Mouse (Mus musculus) cerebellum, adult 18-20 months (tissue): ENCODE results near the gene Sccpdh.
"Not testable (repeated sequence)": the region's sequence is repeated elsewhere in the genome, so short reads cannot be mapped to it uniquely, and the experiment has no call there.

Source experiments
- DNase-seq, 2 experiments: peaks; one replicate each; pipeline ENCODE4 v3.0.0; 2021

Gene Sccpdh

DNA sequence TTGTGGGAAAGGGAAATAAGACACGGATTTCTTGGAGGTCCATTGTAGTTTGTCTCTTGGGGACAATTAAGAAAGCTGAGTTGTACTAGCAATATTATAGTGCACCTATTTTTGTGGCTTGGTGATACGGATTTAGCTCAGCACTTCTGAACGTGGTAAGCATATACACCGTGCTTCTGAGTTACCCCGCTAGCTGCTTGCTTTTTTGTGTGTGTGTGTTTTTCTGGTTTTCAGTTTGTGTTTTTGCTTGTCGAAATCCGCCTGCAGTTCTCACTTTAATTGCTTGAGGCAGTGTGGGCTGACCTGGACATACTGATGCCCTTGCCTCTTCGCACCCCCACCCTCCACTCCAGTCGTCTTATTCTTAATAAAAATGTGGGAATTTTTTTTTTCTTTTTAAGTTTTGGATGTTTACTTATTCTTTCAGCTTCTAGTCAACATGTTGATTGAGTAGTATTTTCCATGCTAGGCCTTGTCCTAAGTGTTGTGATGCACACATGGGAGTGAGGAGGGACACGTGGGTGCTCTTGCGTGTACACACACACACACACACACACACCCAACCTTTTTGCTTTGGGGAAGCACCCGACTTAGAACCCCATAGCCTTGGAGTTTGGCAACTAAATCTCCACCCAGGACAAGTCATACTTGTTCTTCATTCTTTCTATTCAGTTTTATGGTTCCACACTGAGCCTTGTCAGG, 977 bp downstream of the Sccpdh start:
- DNase-seq: no peak

DNA sequence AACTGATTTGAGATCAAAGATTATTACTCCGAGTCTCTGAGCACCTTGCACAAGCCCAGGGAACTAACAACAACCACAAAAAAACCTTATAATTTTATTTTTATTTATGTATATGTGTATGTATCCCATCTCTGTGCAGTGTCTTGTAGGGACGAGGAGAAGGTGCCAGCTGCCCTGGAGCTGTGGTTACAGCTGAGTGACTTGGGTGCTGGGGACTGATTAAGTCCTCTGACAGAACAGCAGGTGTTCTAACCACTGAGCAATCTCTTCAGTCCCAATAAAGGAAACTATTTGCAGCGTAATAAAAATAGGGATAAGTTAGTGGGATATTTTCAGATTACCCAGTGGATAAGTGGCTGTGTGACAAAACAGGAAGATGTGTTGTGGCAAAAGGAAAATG, 6.3 kb downstream of the Sccpdh start:
- no peak for DNase-seq

DNA sequence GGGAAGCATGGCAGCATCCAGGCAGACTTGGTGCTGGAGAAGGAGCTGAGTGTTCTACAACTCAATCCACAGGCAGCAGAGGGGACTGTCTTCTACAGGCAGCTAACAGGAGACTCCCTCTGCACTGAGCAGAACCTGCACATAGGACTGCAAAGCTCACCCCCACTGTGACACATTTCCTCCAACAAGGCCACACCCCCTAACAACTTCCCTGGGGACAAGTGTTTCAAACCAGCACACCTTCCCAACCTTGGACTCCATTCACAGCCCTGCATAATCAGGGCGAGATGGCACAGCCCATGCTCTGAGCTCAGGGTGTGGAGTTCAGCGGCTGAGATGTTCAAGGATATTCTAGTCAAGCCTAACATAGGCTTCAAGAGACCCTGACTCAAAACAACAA, 9.0 kb downstream of the Sccpdh start:
- no peak for DNase-seq

DNA sequence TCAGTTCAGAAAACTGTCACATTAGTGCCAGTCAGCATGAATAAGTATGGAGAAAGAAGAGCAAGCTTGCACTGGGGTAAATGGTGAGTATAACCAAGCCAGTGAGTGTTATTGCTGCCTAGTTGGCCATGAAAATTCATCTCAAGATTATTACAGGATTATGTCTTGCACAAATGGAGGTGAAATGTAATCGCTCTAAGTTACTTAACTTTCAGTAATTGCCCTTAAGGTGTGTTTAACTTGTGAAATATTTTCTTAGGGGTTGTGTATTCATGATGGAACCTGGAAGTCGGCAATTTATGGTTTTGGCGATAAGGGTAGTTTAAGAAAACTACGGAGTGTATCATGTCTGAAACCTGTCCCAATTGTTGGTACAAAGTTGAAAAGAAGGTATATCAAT, 11.3 kb downstream of the Sccpdh start:
- no peak for DNase-seq

DNA sequence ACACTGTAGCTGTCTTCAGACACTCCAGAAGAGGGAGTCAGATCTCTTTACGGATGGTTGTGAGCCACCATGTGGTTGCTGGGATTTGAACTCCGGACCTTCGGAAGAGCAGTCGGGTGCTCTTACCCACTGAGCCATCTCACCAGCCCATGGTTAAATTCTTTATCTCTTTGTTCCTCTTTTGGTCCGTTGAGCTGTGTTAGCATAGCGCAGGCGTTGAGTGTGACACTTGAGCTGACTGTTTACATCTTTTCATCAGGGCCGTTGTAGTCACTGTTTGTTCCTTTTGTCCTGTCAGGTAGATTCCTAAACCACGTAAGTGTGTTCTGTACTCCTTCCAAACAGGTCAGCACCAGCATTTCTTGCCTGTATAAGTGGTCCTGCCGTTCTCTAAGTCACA, 14.7 kb downstream of the Sccpdh start:
- DNase-seq: not testable (repeated sequence)

DNA sequence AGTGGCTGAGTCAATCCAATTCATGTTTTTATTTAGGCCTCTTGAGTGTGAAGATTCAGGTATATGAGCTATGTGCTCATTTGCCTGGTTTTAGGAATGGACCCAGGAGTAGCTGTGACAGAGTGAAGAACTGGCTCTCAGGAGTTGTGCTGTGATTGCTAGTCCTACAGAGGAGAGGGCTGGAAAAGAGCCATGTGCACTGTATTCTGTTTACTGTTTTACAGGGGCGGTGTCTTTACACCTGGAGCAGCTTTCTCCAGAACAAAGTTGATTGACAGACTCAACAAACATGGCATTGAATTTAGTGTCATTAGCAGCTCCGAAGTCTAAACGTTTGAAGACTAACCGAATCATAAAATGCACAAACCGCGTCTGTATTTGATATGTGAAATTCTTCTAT, 18.3 kb downstream of the Sccpdh start:
- DNase-seq: no peak

DNA sequence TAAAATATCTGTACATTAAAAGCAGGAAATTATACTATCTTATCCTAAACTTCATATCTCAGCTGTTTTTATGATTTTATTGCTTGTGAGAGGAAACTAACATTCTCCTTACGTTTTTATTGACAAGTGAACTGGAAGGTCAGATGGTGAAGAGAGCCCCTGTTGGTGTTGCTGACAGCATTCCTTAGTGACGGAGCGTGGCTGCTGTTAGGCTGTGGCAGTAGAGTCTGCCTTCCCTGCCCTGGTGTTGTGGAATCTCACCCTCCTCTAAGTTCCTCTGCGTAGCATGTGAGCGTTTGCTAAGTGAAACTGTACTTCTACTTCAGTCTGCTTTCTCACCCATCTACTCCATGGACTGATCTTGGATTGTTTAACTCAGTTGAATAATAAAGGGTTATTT, 18.8 kb downstream of the Sccpdh start:
- DNase-seq: no peak

DNA sequence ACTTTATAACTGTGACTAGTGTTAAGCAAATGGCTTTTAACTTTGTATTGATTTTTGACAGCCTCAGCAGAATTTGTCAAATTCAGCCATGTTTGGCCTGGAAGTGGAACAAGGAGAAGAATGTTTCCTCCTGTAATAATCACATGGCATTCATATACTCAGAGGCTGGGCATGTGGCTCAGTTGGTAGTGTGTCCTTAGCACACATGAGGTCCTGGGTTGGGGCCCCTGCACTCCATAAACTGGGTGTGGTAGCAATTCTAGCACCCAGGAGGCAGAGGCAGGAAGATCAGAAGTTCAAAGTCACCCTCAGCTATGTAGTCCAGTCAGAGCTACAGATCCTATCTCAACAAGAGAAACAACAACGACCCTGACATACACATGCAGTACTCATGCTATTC, 19.3 kb downstream of the Sccpdh start:
- DNase-seq: no peak

DNA sequence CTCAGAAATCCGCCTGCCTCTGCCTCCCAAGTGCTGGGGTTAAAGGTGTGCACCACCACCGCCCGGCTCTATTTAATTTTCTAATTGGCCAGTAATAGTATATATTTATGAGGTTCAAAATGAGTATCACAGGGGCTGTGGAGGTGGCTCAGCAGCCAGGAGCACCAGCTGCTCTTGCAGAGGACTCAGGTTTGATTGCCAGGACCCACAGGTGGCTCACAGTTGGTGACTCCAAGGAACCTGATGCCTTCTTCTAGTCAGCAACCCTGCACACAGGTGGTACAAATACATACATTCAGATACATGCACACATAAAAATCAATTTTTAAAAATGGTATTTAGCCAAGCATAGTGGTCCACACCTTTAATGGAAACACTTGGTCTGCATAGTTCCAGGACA, 20.0 kb downstream of the Sccpdh start:
- DNase-seq: peak; percentile 59 to 77

DNA sequence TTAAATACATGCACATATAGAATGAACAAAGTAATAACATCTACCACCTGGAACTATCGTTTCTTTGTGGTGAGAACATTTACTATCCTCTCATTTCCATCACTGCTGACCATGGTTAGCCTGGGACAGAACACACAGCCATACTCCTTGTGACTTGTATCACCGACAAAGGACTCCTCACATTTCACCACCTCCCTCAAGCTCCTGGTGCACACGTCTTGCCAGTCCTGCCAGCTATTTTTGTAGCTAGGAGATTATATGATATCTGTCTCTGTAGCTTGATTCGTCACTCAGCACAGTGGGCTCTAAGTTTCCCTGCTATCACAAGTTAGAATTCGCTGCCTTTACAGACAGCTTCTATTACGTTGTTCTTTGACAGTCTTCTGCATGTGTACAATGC, 20.4 kb downstream of the Sccpdh start:
- no peak for DNase-seq

DNA sequence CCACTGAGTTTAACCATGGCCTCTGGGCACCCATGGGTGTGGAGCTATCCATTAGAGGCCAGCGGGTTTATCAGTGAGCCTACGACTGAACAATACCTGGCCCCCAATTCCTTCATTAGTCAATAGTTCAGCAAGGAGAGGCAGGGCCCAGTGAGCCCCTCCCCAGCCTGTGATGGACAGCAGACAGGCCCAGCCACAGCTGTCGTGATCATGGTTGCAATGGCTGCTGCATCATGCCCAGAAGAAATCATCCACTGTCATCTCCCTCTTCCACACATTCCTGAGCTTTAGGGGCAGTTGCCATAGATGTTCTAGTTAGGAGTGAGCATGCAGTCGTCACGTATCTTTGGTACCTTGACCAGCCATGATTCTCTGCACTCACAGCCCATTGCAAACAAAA, 20.9 kb downstream of the Sccpdh start:
- no peak for DNase-seq

DNA sequence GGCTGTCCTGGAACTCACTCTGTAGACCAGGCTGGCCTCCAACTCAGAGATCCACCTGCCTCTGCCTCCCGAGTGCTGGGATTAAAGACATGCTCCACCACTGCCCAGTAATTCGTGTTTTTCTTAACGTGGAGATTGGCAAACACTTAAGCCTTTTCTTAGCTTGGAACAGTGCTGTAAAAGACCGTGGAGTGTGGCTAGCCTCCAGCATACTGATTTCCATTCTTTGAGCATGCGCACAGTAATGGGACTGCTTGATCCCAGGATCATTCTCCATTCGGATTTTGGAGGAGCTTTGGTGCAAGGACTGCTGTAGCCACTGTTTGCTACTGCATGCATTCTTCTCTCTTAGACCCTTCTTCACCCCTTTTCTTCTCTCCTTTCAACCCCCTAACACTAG, 21.5 kb downstream of the Sccpdh start:
- DNase-seq: no peak

DNA sequence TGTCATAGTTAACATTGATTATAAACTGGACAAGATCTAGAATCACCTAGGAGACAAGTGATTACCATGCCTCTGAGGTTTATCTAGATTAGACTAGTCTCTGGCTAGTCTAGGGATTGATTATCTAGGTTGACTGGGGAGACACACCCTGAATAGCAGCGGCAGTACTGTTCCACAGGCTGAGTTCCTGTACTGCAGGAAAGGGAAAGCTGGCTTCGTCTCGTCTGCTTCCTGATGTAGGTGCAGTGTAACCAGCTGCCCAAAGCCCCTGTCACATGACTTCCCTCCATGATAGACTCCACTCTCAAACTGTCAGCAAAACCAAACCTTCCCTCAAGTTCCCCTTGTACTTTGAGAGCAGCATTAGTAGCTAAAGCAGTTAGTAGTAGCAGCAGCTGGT, 36.1 kb downstream of the Sccpdh start:
- no peak for DNase-seq

DNA sequence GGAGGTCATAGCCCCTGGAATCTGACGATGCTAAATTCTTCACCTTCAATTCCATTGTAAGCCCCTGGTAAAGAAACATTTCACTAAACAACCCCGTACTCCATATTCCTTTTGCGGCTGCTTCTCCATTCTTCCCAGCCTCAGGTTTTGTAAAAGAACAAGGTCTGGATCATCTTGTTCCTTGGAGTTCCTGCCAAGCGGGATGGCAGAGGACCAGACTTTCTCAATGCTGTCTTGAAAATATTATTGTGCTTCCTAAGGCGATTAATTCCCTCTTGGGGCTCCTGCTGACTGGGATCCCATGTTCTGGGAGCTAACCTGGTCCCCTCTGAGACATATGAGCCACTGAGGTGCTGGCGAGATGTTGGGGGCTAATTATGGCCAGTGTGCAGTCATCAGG, 37.1 kb downstream of the Sccpdh start:
- DNase-seq: peak in 1 of 2 experiments; percentile 15

DNA sequence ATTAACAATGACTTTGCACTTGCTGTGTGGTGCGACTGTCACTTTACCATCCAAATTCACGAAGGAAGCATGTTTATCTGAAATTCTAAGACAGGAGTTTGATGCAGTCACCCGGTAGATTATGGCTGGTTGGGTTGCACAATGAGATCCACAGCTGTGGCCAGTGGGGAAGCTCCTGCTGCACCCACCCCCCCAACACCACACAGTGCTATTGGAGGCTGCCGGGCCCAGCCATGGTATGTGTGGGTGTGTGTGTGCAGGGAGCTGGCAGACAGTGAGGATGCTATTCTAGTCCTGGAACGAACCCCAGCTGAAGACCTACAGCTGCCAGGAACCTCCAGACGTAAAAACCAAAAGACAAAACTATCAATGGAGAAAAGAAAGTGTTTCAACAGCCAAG, 41.4 kb downstream of the Sccpdh start:
- DNase-seq: peak; percentile 45 to 46

DNA sequence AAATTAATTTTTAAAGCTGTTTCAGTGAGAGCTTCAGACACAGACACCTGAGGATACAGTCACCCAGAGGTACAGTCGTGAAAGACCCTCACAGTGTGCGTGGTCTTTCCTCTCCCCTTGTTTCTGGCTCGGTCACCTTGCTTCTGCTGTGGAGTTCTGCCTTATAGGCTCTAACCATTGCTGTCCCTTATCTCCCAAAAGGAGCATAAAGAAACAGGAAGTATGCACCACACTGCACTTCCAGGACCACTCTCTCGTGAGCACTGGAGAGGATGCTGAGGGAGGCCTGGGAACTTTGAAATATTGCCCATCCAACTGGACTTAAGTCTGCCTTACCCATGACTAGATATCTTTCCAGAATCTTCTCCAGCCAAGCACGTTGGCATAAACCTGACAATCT, 42.7 kb downstream of the Sccpdh start:
- DNase-seq: no peak

DNA sequence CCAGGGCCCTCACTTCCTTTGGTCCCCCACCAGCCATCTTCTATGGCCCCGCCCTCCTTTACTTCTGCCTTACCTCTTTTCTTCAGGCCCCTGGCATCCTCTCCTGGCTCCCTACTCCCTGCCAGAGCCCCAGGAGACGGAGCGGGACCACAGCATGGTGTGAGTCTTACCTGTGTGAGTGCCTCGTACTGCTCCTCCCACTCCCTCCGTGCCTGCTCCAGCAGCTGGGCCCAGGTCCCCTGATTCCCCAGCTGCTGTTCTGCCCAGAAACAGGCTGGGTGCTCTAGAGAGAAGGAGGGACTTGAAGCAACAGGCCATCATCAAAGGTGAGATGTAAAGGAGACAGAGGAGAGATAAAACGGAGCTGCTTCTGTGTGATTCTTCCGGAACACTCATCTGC, 44.6 kb downstream of the Sccpdh start:
- no peak for DNase-seq

DNA sequence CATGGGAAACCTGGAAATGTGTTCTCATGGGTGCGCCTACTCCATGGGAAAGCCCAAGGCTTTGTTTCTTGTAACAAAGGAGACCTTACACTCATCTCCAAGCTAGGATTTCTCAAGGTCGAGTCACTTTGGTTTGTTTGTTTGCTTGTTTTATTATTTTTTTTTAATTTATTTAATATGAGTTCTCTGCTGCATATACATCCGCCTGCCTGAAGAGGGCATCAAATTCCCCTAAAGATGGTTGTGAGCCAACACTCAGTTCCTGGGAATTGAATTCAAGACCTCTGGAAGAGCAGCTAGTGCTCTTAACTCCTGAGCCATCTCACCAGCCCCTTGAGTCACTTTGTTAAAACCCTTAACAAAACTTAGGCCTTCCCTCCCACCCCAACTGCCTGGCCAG, 45.4 kb downstream of the Sccpdh start:
- DNase-seq: no peak

DNA sequence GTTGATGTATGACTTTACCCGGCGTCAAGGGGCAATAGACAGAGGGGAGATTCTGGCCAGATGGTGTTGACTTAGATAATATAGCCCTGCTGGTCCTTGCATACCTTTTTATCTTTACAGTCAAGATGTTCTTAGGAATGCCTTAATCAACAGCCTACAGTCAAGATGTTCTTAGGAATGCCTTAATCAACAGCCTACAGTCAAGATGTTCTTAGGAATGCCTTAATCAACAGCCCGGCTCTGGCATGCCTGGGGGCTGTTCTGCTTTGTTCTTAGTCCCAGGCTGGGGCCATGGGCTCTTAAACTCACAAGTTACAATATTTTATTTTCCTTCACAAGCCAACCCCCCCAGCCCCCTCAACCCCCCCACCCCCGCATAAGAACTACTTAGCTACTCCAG, 47.3 kb downstream of the Sccpdh start:
- not testable (repeated sequence) for DNase-seq

DNA sequence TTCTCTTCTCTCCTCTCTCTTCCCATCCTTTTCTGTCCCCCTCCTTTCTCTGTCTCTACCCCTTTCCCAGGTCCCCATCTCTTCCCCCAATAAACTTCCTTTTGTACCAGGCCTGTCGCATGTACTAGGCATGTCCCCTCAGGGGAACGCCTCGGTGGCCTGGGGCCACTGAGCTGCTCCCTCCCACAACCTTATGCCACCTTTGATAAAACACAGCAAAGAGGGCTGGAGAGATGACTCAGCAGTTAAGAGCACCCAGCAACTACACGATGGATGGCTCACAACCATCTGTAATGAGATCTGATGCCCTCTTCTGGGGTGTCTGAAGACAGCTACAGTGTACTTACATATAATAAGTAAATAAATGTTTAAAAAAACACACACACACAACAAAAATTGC, 47.8 kb downstream of the Sccpdh start:
- DNase-seq: no peak

DNA sequence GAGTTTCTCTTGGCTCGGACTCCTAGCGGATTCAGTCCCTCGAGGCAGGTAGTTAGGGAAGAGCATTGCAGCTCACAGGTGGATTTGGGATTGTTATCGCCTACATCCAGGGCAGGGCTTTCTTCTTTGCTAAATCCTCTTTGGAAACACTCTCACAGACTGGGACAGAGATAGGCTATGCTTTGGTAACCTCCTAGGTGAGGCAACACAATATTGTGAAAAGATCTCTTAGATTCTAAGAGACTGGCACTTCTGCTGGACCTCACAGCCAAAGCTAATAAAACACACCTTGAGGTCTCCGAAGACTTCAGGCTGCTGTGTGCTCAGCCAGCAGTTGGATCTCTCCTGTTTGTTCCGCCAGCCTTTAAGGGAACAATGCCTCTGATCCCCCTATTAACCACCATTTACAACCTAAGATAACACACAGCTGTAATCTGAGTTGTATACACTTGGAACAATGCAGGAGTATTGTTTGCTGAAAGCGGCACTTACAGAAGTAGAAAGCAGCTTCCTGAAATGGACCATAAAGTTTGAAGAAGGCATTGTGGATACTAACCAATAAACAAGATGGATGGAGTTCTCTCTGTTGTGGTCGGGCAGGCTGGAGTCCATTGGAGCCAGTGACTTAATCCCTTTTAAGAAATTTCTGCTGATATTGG, 54.9 kb downstream of the Sccpdh start:
- no peak for DNase-seq

DNA sequence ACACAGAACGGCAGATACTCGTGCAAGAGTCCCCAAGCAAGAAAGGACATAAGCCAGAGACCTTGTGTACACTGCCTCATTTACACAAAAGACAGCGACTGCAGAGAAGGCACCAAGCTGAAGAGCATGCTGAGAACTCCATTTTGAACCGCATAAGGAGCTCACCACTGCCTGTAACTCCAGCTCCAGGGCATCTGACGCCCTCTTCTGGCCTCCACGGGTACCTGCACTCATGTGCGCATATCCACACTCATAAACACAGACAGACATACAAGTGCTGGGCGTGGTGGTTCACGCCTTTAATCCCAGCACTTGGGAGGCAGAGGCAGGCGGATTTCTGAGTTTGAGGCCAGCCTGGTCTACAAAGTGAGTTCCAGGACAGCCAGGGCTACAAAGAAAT, 60.7 kb downstream of the Sccpdh start:
- no peak for DNase-seq

DNA sequence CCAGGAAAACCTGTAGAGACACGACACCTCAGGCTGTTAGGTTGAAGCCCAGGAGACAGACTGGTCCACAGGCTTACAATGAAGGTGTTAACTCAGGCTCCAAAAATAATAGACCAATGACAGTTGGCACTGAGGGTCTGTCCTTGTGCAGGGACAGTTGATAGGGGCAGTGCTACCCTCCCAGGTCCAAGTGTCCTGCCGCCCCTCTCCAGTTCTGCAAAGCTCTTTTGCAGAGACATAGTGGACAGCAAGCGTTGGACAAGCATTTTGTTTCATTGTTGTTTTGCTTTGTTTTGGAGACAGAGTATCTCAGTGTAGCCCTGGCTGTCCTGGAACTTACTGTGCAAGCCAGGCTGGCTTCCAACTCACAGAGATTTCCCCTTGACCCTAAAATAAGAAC, 63.4 kb downstream of the Sccpdh start:
- no peak for DNase-seq

DNA sequence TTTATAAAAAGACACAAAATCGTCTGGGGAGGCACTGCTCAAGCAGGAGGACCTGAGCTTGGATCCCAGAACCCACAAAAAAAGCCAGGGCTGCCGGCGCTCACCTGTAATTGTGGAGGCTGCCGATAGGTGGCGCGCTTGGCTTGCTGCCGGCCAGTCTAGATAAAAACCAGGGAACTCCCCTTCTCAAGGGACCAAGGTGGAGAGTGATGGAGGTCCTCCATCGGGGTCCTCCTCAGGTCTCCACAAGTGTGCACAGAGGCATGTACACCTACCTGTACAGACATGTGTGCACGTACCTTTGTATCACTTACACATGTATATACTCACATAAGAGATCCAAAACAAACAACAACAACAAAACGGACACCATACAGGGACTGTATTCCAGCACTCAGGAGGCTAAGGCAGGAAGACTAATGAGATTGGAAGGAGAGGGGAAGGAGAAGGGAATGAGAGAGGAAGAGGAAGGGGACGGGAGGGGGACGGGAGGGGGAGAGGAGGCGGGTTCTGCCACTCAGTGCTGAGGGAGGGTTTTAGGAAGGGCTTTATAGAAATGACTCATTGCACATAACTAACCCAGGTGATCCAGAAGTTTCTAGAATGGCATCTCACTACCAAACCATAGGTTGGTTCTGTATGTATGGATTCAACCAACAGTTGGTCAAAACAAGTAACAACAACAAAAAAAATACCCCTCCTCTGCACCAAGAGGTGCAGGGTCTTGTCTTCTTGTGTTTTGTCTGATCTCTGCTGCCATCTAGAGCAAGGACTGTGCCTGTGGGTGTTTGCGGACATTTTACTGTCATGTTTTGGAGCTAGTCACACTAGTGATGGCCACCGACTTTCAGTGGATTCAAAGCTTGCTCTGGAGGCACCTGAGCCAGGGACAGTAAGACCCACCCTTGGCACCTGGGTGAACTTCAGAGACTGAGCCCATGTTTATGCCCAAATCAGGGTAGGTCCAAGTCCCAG, 66.8 kb downstream of the Sccpdh start:
- peak; percentile 58 to 78 for DNase-seq
